Mouse (Mus musculus) intestine, embryonic 15.5 days (tissue): ENCODE measurements around the gene Mogat1. TPM values are rescaled to one million over a fixed set of nuclear protein-coding genes. Genes with fewer than 3 reads are reported as not detected.
"Not testable (repeated sequence)": the region's sequence is repeated elsewhere in the genome, so short reads cannot be mapped to it uniquely, and the experiment has no call there.

Experiments
- ATAC-seq: fragments of 200-750 bp; cut with Nextera tagmentation; 2 replicates; pipeline ENCODE4 v1.8.0; 2017; ENCODE audit warnings: moderate TSS enrichment, moderate library complexity
- H3K27ac ChIP-seq: fragments of 300-500 bp; sonication (generic); 2 replicates; pipeline ENCODE4 v1.5.1; 2015; ENCODE audit warnings: mild to moderate bottlenecking, inconsistent platforms
- H3K27me3 ChIP-seq: fragments of 300-500 bp; sonication (generic); replicated peaks from 2 replicates; pipeline ENCODE4 v1.6.1; 2015; ENCODE audit warnings: inconsistent platforms
- H3K36me3 ChIP-seq: fragments of 300-500 bp; sonication (generic); 2 replicates; pipeline ENCODE4 v1.6.1; 2015; ENCODE audit warnings: inconsistent platforms
- H3K4me1 ChIP-seq: fragments of 300-500 bp; sonication (generic); replicated peaks from 2 replicates; pipeline ENCODE4 v1.6.1; 2015; ENCODE audit warnings: inconsistent platforms
- H3K4me2 ChIP-seq: fragments of 300-500 bp; sonication (generic); replicated peaks from 2 replicates; pipeline ENCODE4 v1.6.1; 2015; ENCODE audit warnings: mild to moderate bottlenecking, inconsistent platforms
- H3K4me3 ChIP-seq: fragments of 300-500 bp; sonication (generic); replicated peaks from 2 replicates; pipeline ENCODE4 v1.5.1; 2015; ENCODE audit warnings: inconsistent platforms
- H3K9ac ChIP-seq: fragments of 300-500 bp; sonication (generic); 2 replicates; pipeline ENCODE4 v1.6.1; 2015; ENCODE audit warnings: inconsistent platforms
- H3K9me3 ChIP-seq: fragments of 300-500 bp; sonication (generic); 2 replicates; pipeline ENCODE4 v1.6.1; 2016; ENCODE audit warnings: inconsistent platforms
- WGBS: fragments of 180-500 bp; shearing (Covaris S2); methylation state at CpG from one replicate; pipeline ENCODE4 v1.1.7; 2015; 5-methylcytosine and 5-hydroxymethylcytosine counted together
- polyA plus RNA-seq: library from polyadenylated mRNA; unstranded; fragments of >200 nt; fragmentation: Nextera tagmentation; extraction: Ambion mirVana; gene quantifications from 2 replicates; pipeline ENCODE4 v1.2.1, GENCODE M21; 2015

Mogat1 gene
- polyA plus RNA-seq, 1 experiment from 2014 or later: not detected

DNA sequence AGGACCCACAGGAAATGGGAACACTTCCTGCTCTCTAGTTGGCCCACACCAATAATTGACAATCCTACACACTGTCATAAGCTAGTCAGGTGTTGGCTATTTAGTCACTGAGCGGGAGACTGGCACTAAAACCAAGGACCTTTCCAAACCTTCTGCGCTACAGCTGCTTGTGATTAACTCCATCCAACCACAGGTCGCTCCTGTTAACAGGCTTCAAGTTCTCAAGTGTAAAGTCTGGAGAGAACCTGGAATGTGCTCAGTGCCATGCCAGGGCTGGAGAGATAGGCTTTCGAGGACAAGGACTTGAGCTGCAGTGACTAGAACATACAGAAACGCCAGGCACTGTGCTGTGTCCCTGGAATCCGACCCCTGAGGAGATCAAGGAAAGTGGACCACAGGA lies 28.4 kb downstream of the Mogat1 start:
- no peak overlapping the region for H3K27ac ChIP-seq
- WGBS: 79% methylated on average over 6 of the region's 6 CpGs
- no peak for ATAC-seq

GRCm38 (mm10) chr1:78543631-78544030 lies 32.8 kb downstream of the Mogat1 start:
- not testable (repeated sequence) for H3K9me3 ChIP-seq, H3K27ac ChIP-seq, H3K36me3 ChIP-seq, H3K4me3 ChIP-seq, H3K27me3 ChIP-seq, H3K4me2 ChIP-seq, H3K9ac ChIP-seq, ATAC-seq, H3K4me1 ChIP-seq
- 97% methylated on average over 1 of the region's 1 CpGs for WGBS

More for the DNA sequence above, 28.4 kb downstream of the Mogat1 start:
- Histone ChIP-seq H3K4me1 (no peaks in the 10 kb centered on the region), H3K4me2 (no peak overlapping the region), H3K36me3 (no peaks in the 10 kb centered on the region), H3K4me3 (no peak overlapping the region), H3K9ac (no peak overlapping the region), H3K27me3 (no peaks in the 10 kb centered on the region), H3K9me3 (no peaks in the 10 kb centered on the region)

DNA sequence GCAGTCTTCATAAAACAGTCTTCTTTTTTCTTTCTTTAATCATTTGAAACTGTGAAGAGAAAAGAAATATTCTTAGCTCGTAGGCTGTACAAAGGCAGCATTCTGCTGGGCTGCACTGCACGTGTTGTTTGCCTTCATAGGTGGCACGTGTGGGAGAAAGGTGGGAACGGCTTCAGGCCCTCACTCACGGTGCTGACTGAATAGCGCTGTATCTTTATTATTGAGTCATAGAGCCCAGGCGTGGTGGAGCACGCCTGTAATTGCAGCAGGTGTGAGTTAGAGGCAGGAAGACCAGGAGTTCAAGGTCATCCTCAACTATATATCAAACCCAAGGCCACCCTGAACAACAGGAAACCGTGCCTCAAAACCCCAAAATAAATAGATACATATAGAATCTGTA lies 35.5 kb downstream of the Mogat1 start:
- 59% methylated on average over 9 of the region's 9 CpGs for WGBS

DNA sequence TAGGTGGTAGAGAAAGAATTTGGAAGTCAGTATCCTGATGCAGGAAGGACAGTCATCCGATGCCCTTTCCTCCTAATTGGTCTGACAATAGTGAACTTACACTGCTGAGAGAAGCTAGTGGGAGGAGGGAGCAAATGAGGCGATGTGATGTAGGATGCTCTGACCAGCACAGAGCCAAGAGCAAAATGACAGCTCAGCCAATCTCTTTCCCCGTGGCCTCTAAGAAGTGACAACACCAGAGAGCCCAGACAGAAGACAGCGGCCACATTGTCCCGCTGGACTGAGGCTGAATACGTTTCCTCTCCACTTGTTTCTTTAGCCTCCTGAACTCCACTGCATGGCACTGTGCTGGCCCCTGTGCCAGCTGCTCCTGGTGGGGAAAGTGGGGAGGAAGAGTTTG lies 38.2 kb downstream of the Mogat1 start:
- WGBS: 58% methylated on average over 6 of the region's 6 CpGs
- no peak overlapping the region for H3K4me2 ChIP-seq
- no peaks in the 10 kb centered on the region for H3K27me3 ChIP-seq
- ATAC-seq: no peak
- no peak overlapping the region for H3K4me3 ChIP-seq
- no peaks in the 10 kb centered on the region for H3K9me3 ChIP-seq
- no peak overlapping the region for H3K27ac ChIP-seq
- H3K9ac ChIP-seq: no peak overlapping the region
- no peaks in the 10 kb centered on the region for H3K4me1 ChIP-seq
- H3K36me3 ChIP-seq: no peaks in the 10 kb centered on the region

More for the DNA sequence above, 35.5 kb downstream of the Mogat1 start:
- no peaks in the 10 kb centered on the region for H3K36me3 ChIP-seq
- ATAC-seq: peak; percentile 59; the same call in 1 of the 2 replicates
- H3K4me3 ChIP-seq: no peak overlapping the region
- no peak overlapping the region for H3K4me2 ChIP-seq
- H3K27ac ChIP-seq: no peak overlapping the region
- H3K27me3 ChIP-seq: no peaks in the 10 kb centered on the region
- no peaks in the 10 kb centered on the region for H3K4me1 ChIP-seq
- H3K9ac ChIP-seq: no peak overlapping the region
- H3K9me3 ChIP-seq: no peaks in the 10 kb centered on the region

- no peak overlapping the region for H3K9ac ChIP-seq
- no peak overlapping the region for H3K27ac ChIP-seq
Observed at GRCm38 (mm10) chr1:78554012-78554666, 43.3 kb downstream of the Mogat1 start.

GRCm38 (mm10) chr1:78566963-78567362 lies 56.2 kb downstream of the Mogat1 start:
- H3K4me1 ChIP-seq: no peaks in the 10 kb centered on the region
- no peak overlapping the region for H3K9ac ChIP-seq
- WGBS: 84% methylated on average over 2 of the region's 2 CpGs
- no peak overlapping the region for H3K4me2 ChIP-seq
- H3K4me3 ChIP-seq: no peak overlapping the region
- H3K36me3 ChIP-seq: no peaks in the 10 kb centered on the region
- ATAC-seq: no peak
- no peaks in the 10 kb centered on the region for H3K9me3 ChIP-seq
- no peak overlapping the region for H3K27ac ChIP-seq
- no peaks in the 10 kb centered on the region for H3K27me3 ChIP-seq

More at GRCm38 (mm10) chr1:78554012-78554666, 43.3 kb downstream of the Mogat1 start:
- H3K4me1 ChIP-seq: no peaks in the 10 kb centered on the region
- H3K27me3 ChIP-seq: no peaks in the 10 kb centered on the region
- H3K4me2 ChIP-seq: no peak overlapping the region
- H3K4me3 ChIP-seq: no peak overlapping the region
- WGBS: 62% methylated on average over 8 of the region's 8 CpGs
- no peaks in the 10 kb centered on the region for H3K36me3 ChIP-seq
- no peaks in the 10 kb centered on the region; the same call in 1 of the 2 replicates for H3K9me3 ChIP-seq
- ATAC-seq: no peak

DNA sequence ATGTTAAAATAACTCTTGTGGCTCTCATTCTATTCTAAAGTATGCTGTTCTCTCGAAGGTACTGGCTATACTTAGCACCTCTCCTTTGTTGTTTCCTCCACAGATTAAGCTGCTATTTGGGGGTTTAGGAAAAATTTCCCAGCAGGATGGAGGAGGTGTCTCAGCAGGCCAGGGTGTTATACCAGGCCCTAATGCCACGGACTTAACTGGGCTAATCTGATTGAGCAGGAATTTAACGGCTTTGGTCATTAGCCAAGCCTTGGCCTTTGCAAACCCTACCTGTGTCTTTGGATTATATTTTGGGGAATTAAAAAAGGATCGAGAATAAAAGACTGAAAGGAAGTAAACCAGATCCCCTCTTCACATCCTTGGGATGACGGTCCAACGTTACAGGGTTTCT lies 56.6 kb downstream of the Mogat1 start:
- Histone ChIP-seq H3K9ac (no peak overlapping the region), H3K27ac (no peak overlapping the region), H3K9me3 (no peaks in the 10 kb centered on the region), H3K4me1 (no peaks in the 10 kb centered on the region), H3K4me3 (no peak overlapping the region), H3K36me3 (no peaks in the 10 kb centered on the region), H3K4me2 (no peak overlapping the region), H3K27me3 (no peaks in the 10 kb centered on the region)
- no peak for ATAC-seq
- WGBS: 42% methylated on average over 6 of the region's 6 CpGs

GRCm38 (mm10) chr1:78567834-78568507 lies 57.2 kb downstream of the Mogat1 start:
- WGBS: 43% methylated on average over 8 of the region's 8 CpGs
- ATAC-seq: no peak
- H3K36me3 ChIP-seq: no peaks in the 10 kb centered on the region
- no peak overlapping the region for H3K9ac ChIP-seq
- no peaks in the 10 kb centered on the region for H3K9me3 ChIP-seq
- H3K27me3 ChIP-seq: no peaks in the 10 kb centered on the region
- no peak overlapping the region for H3K27ac ChIP-seq
- no peak overlapping the region for H3K4me2 ChIP-seq
- H3K4me3 ChIP-seq: no peak overlapping the region
- H3K4me1 ChIP-seq: no peaks in the 10 kb centered on the region

- WGBS: 74% methylated on average over 5 of the region's 5 CpGs
- H3K9ac ChIP-seq: no peak overlapping the region
- H3K4me2 ChIP-seq: no peak overlapping the region
- no peak for ATAC-seq
- H3K36me3 ChIP-seq: no peaks in the 10 kb centered on the region
- no peaks in the 10 kb centered on the region for H3K9me3 ChIP-seq
- H3K27me3 ChIP-seq: no peaks in the 10 kb centered on the region
- H3K27ac ChIP-seq: no peak overlapping the region
- H3K4me3 ChIP-seq: no peak overlapping the region
- no peaks in the 10 kb centered on the region for H3K4me1 ChIP-seq
Observed at GRCm38 (mm10) chr1:78569617-78570016, 58.8 kb downstream of the Mogat1 start.

DNA sequence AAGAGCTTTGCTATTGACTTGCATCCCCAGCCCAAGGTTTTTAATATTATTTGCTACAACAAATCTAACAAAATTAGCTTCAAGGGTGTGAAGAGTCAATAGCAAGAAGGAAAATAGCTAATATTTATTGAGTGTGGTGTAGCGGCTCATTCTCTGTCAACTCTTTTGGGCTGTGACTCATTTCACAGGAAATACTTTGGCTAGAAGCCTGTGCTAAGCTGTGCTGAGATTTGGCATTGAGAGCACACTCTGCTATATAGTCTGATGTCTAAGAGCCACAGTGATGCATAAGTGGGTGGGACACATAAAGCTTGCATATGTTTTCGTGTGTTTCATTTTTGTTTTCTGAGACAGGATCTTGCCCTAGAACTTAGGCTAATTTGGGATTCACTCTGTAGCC lies 74.3 kb downstream of the Mogat1 start:
- no peaks in the 10 kb centered on the region for H3K36me3 ChIP-seq
- WGBS: 68% methylated on average over 2 of the region's 2 CpGs
- H3K27me3 ChIP-seq: no peaks in the 10 kb centered on the region
- no peak overlapping the region for H3K9ac ChIP-seq
- no peak overlapping the region for H3K4me2 ChIP-seq
- ATAC-seq: no peak
- no peaks in the 10 kb centered on the region for H3K9me3 ChIP-seq
- no peak overlapping the region for H3K4me3 ChIP-seq
- no peak overlapping the region for H3K27ac ChIP-seq
- no peaks in the 10 kb centered on the region for H3K4me1 ChIP-seq

- WGBS: 14% methylated on average over 4 of the region's 4 CpGs
- no peak for ATAC-seq
- H3K4me1 ChIP-seq: no peaks in the 10 kb centered on the region
Observed at GRCm38 (mm10) chr1:78586986-78587385, 76.2 kb downstream of the Mogat1 start.

More at GRCm38 (mm10) chr1:78586986-78587385, 76.2 kb downstream of the Mogat1 start:
- no peak overlapping the region for H3K4me3 ChIP-seq
- H3K27me3 ChIP-seq: no peaks in the 10 kb centered on the region
- H3K9ac ChIP-seq: no peak overlapping the region
- no peak overlapping the region for H3K4me2 ChIP-seq
- H3K9me3 ChIP-seq: no peaks in the 10 kb centered on the region
- no peaks in the 10 kb centered on the region for H3K36me3 ChIP-seq
- H3K27ac ChIP-seq: no peak overlapping the region
